Comparison of ENCODE assay signal across 22 mouse cellular contexts in genomic region chr6:136946241-136946640, GRCm38 (mm10). TPM values are rescaled to one million over a fixed set of nuclear protein-coding genes. Genes with fewer than 3 reads are reported as not detected.
DNase-seq lines count a peak whose midpoint lies in the region; ATAC-seq and TF ChIP-seq lines count a peak whose summit lies in the region.
"Had no signal": no experiment of that assay in that cellular context is flagged by ENCODE, and none has a peak within 500 bp of the region (broad histone marks: within the 10 kb centered on the region; RNA-seq: fewer than 3 reads in every experiment).

No protein-coding gene starts in this region.

- H3K27ac ChIP-seq in thymus, adult 2 months (ENCODE audit: control insufficient read depth, insufficient read depth, low read length): peak overlapping the region; percentile 61; the same call in 1 of the 2 replicates
- H3K27ac ChIP-seq in hindbrain, embryonic 11.5 days (ENCODE audit: low read depth, low read length): no peak overlapping the region
- H3K27ac ChIP-seq in hindbrain, postnatal 0 days: no peak overlapping the region
- H3K27ac ChIP-seq: embryonic facial prominence, embryonic 12.5 days; hindbrain, embryonic 15.5 days; midbrain, embryonic 15.5 days; stomach, embryonic 15.5 days had no signal

- DNase-seq in thymus, adult 2 months: no peak
- no peak for DNase-seq in thymus, postnatal 25 days
- DNase-seq in layer of hippocampus, adult 9-10 months (ENCODE audit: low spot score): no peak
- DNase-seq in hindbrain, embryonic 11.5 days (ENCODE audit: low spot score): no peak
- DNase-seq in hindbrain, postnatal 0 days (ENCODE audit: low spot score): no peak
- DNase-seq: adrenal gland, adult 8-10 months; cerebellum, adult 18-20 months; gastrocnemius, postnatal 10 days; heart, postnatal 10 days; kidney, adult 2 months; kidney, postnatal 25 days; layer of hippocampus, adult 9-11 months; liver; lung, embryonic 14.5 days had no signal

- no peaks in the 10 kb centered on the region for H3K36me3 ChIP-seq in thymus, adult 2 months (ENCODE audit: control insufficient read depth, insufficient read depth, low read length)
- no peaks in the 10 kb centered on the region for H3K36me3 ChIP-seq in hindbrain, embryonic 11.5 days (ENCODE audit: control insufficient read depth, insufficient read depth, low read length)
- no peaks in the 10 kb centered on the region for H3K36me3 ChIP-seq in hindbrain, postnatal 0 days (ENCODE audit: insufficient read depth, low read length)
- H3K36me3 ChIP-seq: embryonic facial prominence, embryonic 12.5 days; hindbrain, embryonic 15.5 days; midbrain, embryonic 15.5 days; stomach, embryonic 15.5 days had no signal

- no peak overlapping the region for H3K9ac ChIP-seq in hindbrain, embryonic 11.5 days (ENCODE audit: low read depth, low read length)
- H3K9ac ChIP-seq in hindbrain, postnatal 0 days (replicated peaks; ENCODE audit: low read length): no peak overlapping the region
- H3K9ac ChIP-seq: embryonic facial prominence, embryonic 12.5 days; hindbrain, embryonic 15.5 days; lung, embryonic 14.5 days; midbrain, embryonic 15.5 days; stomach, embryonic 15.5 days had no signal

- 70% methylated on average over 5 of the region's 5 CpGs for WGBS in thymus, adult 2 months
- WGBS in hindbrain, embryonic 11.5 days: 91% methylated on average over 5 of the region's 5 CpGs
- 90% methylated on average over 5 of the region's 5 CpGs for WGBS in hindbrain, postnatal 0 days

- no peak for TF ChIP-seq CTCF in thymus, adult 2 months (IDR thresholded peaks at IDR 0.05; ENCODE audit: borderline replicate concordance, control insufficient read depth, extremely low read depth, insufficient read depth, low read length, poor library complexity)
- no peak for TF ChIP-seq CTCF in hindbrain, postnatal 0 days (IDR thresholded peaks at IDR 0.05; ENCODE audit: low read depth)

- H3K27me3 ChIP-seq in thymus, adult 2 months (ENCODE audit: control insufficient read depth, insufficient read depth, low read length): no peaks in the 10 kb centered on the region
- no peaks in the 10 kb centered on the region for H3K27me3 ChIP-seq in hindbrain, embryonic 11.5 days (ENCODE audit: control insufficient read depth, insufficient read depth, low read length)
- H3K27me3 ChIP-seq in hindbrain, postnatal 0 days (ENCODE audit: insufficient read depth, low read length): no peaks in the 10 kb centered on the region
- H3K27me3 ChIP-seq: embryonic facial prominence, embryonic 12.5 days; hindbrain, embryonic 15.5 days; megakaryocyte, embryonic 14.5 days; midbrain, embryonic 15.5 days; stomach, embryonic 15.5 days had no signal

- no peak overlapping the region for H3K4me3 ChIP-seq in thymus, adult 2 months (ENCODE audit: control insufficient read depth, insufficient read depth, low read length)
- H3K4me3 ChIP-seq in hindbrain, embryonic 11.5 days (ENCODE audit: low read depth, low read length): no peak overlapping the region
- no peak overlapping the region for H3K4me3 ChIP-seq in hindbrain, postnatal 0 days (ENCODE audit: low read length)
- H3K4me3 ChIP-seq: embryonic facial prominence, embryonic 12.5 days; hindbrain, embryonic 15.5 days; megakaryocyte, embryonic 14.5 days; midbrain, embryonic 15.5 days; stomach, embryonic 15.5 days had no signal

- peak; percentile 75 for ATAC-seq in common myeloid progenitor, adult 5-6 weeks (replicated peaks; ENCODE audit: low read depth, poor library complexity, severe bottlenecking)
- peak; percentile 90 for ATAC-seq in monocyte, adult 5-6 weeks (replicated peaks; ENCODE audit: insufficient number of reproducible peaks, low FRiP score, low TSS enrichment, poor library complexity, severe bottlenecking)
- ATAC-seq in hindbrain, embryonic 11.5 days (ENCODE audit: low FRiP score): no peak
- no peak for ATAC-seq in hindbrain, postnatal 0 days

- TF ChIP-seq POLR2A in thymus, adult 2 months (IDR thresholded peaks at IDR 0.05; ENCODE audit: control insufficient read depth, extremely low read depth, insufficient read depth, low read length, poor library complexity): no peak

- no peaks in the 10 kb centered on the region for H3K9me3 ChIP-seq in hindbrain, embryonic 11.5 days (ENCODE audit: control insufficient read depth, low read length)
- no peaks in the 10 kb centered on the region for H3K9me3 ChIP-seq in hindbrain, postnatal 0 days (ENCODE audit: low read length)
- H3K9me3 ChIP-seq: embryonic facial prominence, embryonic 12.5 days; hindbrain, embryonic 15.5 days; megakaryocyte, embryonic 14.5 days; midbrain, embryonic 15.5 days; stomach, embryonic 15.5 days had no signal

- peaks cover 22% of the 10 kb centered on the region for H3K4me1 ChIP-seq in thymus, adult 2 months (replicated peaks; ENCODE audit: control insufficient read depth, insufficient read depth, low read length)
- no peaks in the 10 kb centered on the region for H3K4me1 ChIP-seq in hindbrain, embryonic 11.5 days (replicated peaks; ENCODE audit: control insufficient read depth, insufficient read depth, low read length)
- H3K4me1 ChIP-seq in hindbrain, postnatal 0 days (ENCODE audit: insufficient read depth, low read length): no peaks in the 10 kb centered on the region
- H3K4me1 ChIP-seq: hindbrain, embryonic 15.5 days had no signal

- H3K4me2 ChIP-seq in hindbrain, embryonic 11.5 days (replicated peaks; ENCODE audit: low read depth, low read length): no peak overlapping the region
- H3K4me2 ChIP-seq in hindbrain, postnatal 0 days (ENCODE audit: low read depth, low read length): no peak overlapping the region
- H3K4me2 ChIP-seq: embryonic facial prominence, embryonic 12.5 days; hindbrain, embryonic 15.5 days; lung, embryonic 14.5 days; midbrain, embryonic 15.5 days; stomach, embryonic 15.5 days had no signal

RNA-seq across cellular contexts. Expression of gene Arhgdib, which starts 4.5 kb away (rescaled TPM):
- 644 and 667 TPM in 2 replicates for polyA plus RNA-seq in thymus, adult 2 months (2012; rRNA removed)
- total RNA-seq in common myeloid progenitor, adult 5-6 weeks (2017): 551 and 575 TPM in 2 replicates
- total RNA-seq in monocyte, adult 5-6 weeks (2017): 977 to 1,211 TPM (median 1,012 TPM) in 3 replicates
- polyA plus RNA-seq in hindbrain, embryonic 11.5 days (2014; fragmentation: Nextera tagmentation; extraction: Ambion mirVana): 34.2 and 37.3 TPM in 2 replicates
- 7.2 and 12.8 TPM in 2 replicates for total RNA-seq in hindbrain, postnatal 0 days (2014; rRNA removed)
- 17.3 and 18.8 TPM in 2 replicates for polyA plus RNA-seq in hindbrain, postnatal 0 days (2015; fragmentation: Nextera tagmentation; extraction: Ambion mirVana)

RNA-seq across cellular contexts. Expression of gene Pde6h, which starts 22.6 kb away (rescaled TPM):
- 0.01 TPM in 1 of 2 replicates, not detected in the other for polyA plus RNA-seq in thymus, adult 2 months (2012; rRNA removed)
- 0.44 TPM in 1 of 2 replicates, not detected in the other for total RNA-seq in common myeloid progenitor, adult 5-6 weeks (2017)
- 0.10 TPM in 1 of 3 replicates, not detected in the others for total RNA-seq in monocyte, adult 5-6 weeks (2017)
- polyA plus RNA-seq in hindbrain, embryonic 11.5 days (2014; fragmentation: Nextera tagmentation; extraction: Ambion mirVana): not detected in 2 replicates
- not detected in 2 replicates for total RNA-seq in hindbrain, postnatal 0 days (2014; rRNA removed)
- polyA plus RNA-seq in hindbrain, postnatal 0 days (2015; fragmentation: Nextera tagmentation; extraction: Ambion mirVana): 0.76 and 1.3 TPM in 2 replicates
- total RNA-seq: gastrocnemius, postnatal 10 days; heart, postnatal 10 days had no signal
- polyA plus RNA-seq: embryonic facial prominence, embryonic 12.5 days; lung, embryonic 14.5 days; midbrain, embryonic 15.5 days; stomach, embryonic 15.5 days had no signal

RNA-seq across cellular contexts. Expression of gene Erp27, which starts 24.3 kb away (rescaled TPM):
- polyA plus RNA-seq in thymus, adult 2 months (2012; rRNA removed): 1.8 and 2.4 TPM in 2 replicates
- total RNA-seq in common myeloid progenitor, adult 5-6 weeks (2017): 0.32 TPM in 1 of 2 replicates, not detected in the other
- total RNA-seq in monocyte, adult 5-6 weeks (2017): 3.7 to 8.5 TPM (median 5.7 TPM) in 3 replicates
- 0.34 TPM in 1 of 2 replicates, not detected in the other for polyA plus RNA-seq in hindbrain, embryonic 11.5 days (2014; fragmentation: Nextera tagmentation; extraction: Ambion mirVana)
- total RNA-seq in hindbrain, postnatal 0 days (2014; rRNA removed): not detected in 2 replicates
- polyA plus RNA-seq in hindbrain, postnatal 0 days (2015; fragmentation: Nextera tagmentation; extraction: Ambion mirVana): not detected in 2 replicates
- total RNA-seq: heart, postnatal 10 days; left cerebral cortex, adult 8-10 months had no signal
- polyA plus RNA-seq: hindbrain, embryonic 15.5 days; kidney, adult 2 months; midbrain, embryonic 15.5 days had no signal

Comparison
In these comparisons a context has a peak if more than half of its experiments do, and no peak if none do; other contexts are left out.
1. ATAC-seq: peak in common myeloid progenitor, adult 5-6 weeks (single experiment) and monocyte, adult 5-6 weeks (single experiment); none in hindbrain, embryonic 11.5 days (single experiment) and hindbrain, postnatal 0 days (single experiment).
2. RNA of gene Arhgdib, which starts 4.5 kb away (total RNA-seq): 977 to 1,211 TPM in monocyte, adult 5-6 weeks and 551 to 575 TPM in common myeloid progenitor, adult 5-6 weeks; 7.2 to 12.8 TPM in hindbrain, postnatal 0 days; every median in the first group is over 10 times any median in the second.